Mouse (Mus musculus) heart, embryonic 16.5 days (tissue): ENCODE results near the gene Cacna1a. TPM values are rescaled to one million over a fixed set of nuclear protein-coding genes. Genes with fewer than 3 reads are reported as not detected.

ENCODE experiments used
- ATAC-seq: fragments of 200-750 bp; cut with Nextera tagmentation; replicated peaks from 2 replicates; pipeline ENCODE4 v1.8.0; 2017; ENCODE audit warnings: moderate number of reproducible peaks; ENCODE audit not compliant: insufficient read depth, low FRiP score; ENCODE audit errors: extremely low read depth
- H3K27ac ChIP-seq: fragments of 300-500 bp; sonication (generic); 2 replicates; pipeline ENCODE4 v1.5.1; 2014; ENCODE audit warnings: mild to moderate bottlenecking, low read length, control low read depth, moderate library complexity
- H3K27me3 ChIP-seq: fragments of 300-500 bp; sonication (generic); 2 replicates; pipeline ENCODE4 v1.6.1; 2014; ENCODE audit warnings: low read length, mixed read lengths; ENCODE audit not compliant: control insufficient read depth, insufficient read depth
- H3K36me3 ChIP-seq: fragments of 300-500 bp; sonication (generic); 2 replicates; pipeline ENCODE4 v1.6.1; 2014; ENCODE audit not compliant: control insufficient read depth, insufficient read depth
- H3K4me1 ChIP-seq: fragments of 300-500 bp; sonication (generic); 2 replicates; pipeline ENCODE4 v1.6.1; 2014; ENCODE audit warnings: low read length, mixed read lengths; ENCODE audit not compliant: control insufficient read depth, insufficient read depth
- H3K4me2 ChIP-seq: fragments of 300-500 bp; sonication (generic); 2 replicates; pipeline ENCODE4 v1.6.1; 2014; ENCODE audit warnings: low read depth, mild to moderate bottlenecking, control low read depth, low read length
- H3K4me3 ChIP-seq: fragments of 300-500 bp; sonication (generic); 2 replicates; pipeline ENCODE4 v1.5.1; 2014; ENCODE audit warnings: mild to moderate bottlenecking, control low read depth, low read length
- H3K9ac ChIP-seq: fragments of 300-500 bp; sonication (generic); 2 replicates; pipeline ENCODE4 v1.6.1; 2014; ENCODE audit warnings: low read length, control low read depth
- H3K9me3 ChIP-seq: fragments of 300-500 bp; sonication (generic); replicated peaks from 2 replicates; pipeline ENCODE4 v1.6.1; 2016; ENCODE audit warnings: low read length; ENCODE audit not compliant: control insufficient read depth
- WGBS: fragments of 180-500 bp; shearing (Covaris S2); extraction: QIAGEN DNeasy Blood & Tissue Kit; methylation state at CpG from one replicate; pipeline ENCODE4 v1.1.7; 2014; 5-methylcytosine and 5-hydroxymethylcytosine counted together
- polyA plus RNA-seq: library from polyadenylated mRNA; unstranded; fragments of >200 nt; fragmentation: Nextera tagmentation; extraction: Ambion mirVana; gene quantifications from 2 replicates; pipeline ENCODE4 v1.2.1, GENCODE M21; 2015

Cacna1a gene
- polyA plus RNA-seq, 1 experiment from 2014 or later: 6.9 TPM

- Histone ChIP-seq H3K4me2 (no peak overlapping the region), H3K27me3 (peaks cover 28% of the 10 kb centered on the region), H3K27ac (no peak overlapping the region), H3K9me3 (no peaks in the 10 kb centered on the region), H3K36me3 (no peaks in the 10 kb centered on the region), H3K4me1 (peaks cover 5% of the 10 kb centered on the region; the same call in 1 of the 2 replicates), H3K9ac (no peak overlapping the region), H3K4me3 (no peak overlapping the region)
- WGBS: 81% methylated on average over 8 of the region's 8 CpGs
- ATAC-seq: no peak
These were observed 164.9 kb downstream of the Cacna1a start for GRCm38 (mm10) chr8:84553106-84553505.

- Histone ChIP-seq H3K27ac (no peak overlapping the region), H3K9me3 (no peaks in the 10 kb centered on the region), H3K27me3 (peaks cover 34% of the 10 kb centered on the region), H3K4me2 (no peak overlapping the region), H3K9ac (no peak overlapping the region), H3K36me3 (no peaks in the 10 kb centered on the region), H3K4me3 (no peak overlapping the region), H3K4me1 (peaks cover 5% of the 10 kb centered on the region; the same call in 1 of the 2 replicates)
- no peak for ATAC-seq
- WGBS: 80% methylated on average over 4 of the region's 4 CpGs
These were observed 165.4 kb downstream of the Cacna1a start for GRCm38 (mm10) chr8:84553617-84554016.

GRCm38 (mm10) chr8:84554301-84555027 lies 166.2 kb downstream of the Cacna1a start:
- no peak overlapping the region for H3K9ac ChIP-seq
- H3K36me3 ChIP-seq: no peaks in the 10 kb centered on the region
- peak; percentile 47 for ATAC-seq
- H3K27me3 ChIP-seq: peaks cover 42% of the 10 kb centered on the region
- 28% methylated on average over 14 of the region's 14 CpGs for WGBS
- no peaks in the 10 kb centered on the region for H3K9me3 ChIP-seq
- H3K4me3 ChIP-seq: no peak overlapping the region
- H3K4me2 ChIP-seq: peak overlapping the region; percentile 27
- no peak overlapping the region for H3K27ac ChIP-seq
- H3K4me1 ChIP-seq: peaks cover 9% of the 10 kb centered on the region; the same call in 1 of the 2 replicates

GRCm38 (mm10) chr8:84555269-84555668 lies 167.0 kb downstream of the Cacna1a start:
- Histone ChIP-seq H3K27ac (no peak overlapping the region), H3K36me3 (no peaks in the 10 kb centered on the region), H3K27me3 (peaks cover 50% of the 10 kb centered on the region), H3K4me1 (peaks cover 9% of the 10 kb centered on the region; the same call in 1 of the 2 replicates), H3K4me2 (no peak overlapping the region), H3K9ac (no peak overlapping the region), H3K9me3 (no peaks in the 10 kb centered on the region), H3K4me3 (no peak overlapping the region)
- ATAC-seq: no peak
- WGBS: 71% methylated on average over 7 of the region's 7 CpGs

GRCm38 (mm10) chr8:84557936-84558335 lies 169.7 kb downstream of the Cacna1a start:
- H3K36me3 ChIP-seq: no peaks in the 10 kb centered on the region
- H3K9ac ChIP-seq: no peak overlapping the region
- ATAC-seq: no peak
- H3K27me3 ChIP-seq: peaks cover 60% of the 10 kb centered on the region
- no peak overlapping the region for H3K4me3 ChIP-seq
- no peak overlapping the region for H3K27ac ChIP-seq
- H3K4me2 ChIP-seq: no peak overlapping the region
- H3K4me1 ChIP-seq: peaks cover 9% of the 10 kb centered on the region; the same call in 1 of the 2 replicates
- no peaks in the 10 kb centered on the region for H3K9me3 ChIP-seq
- 68% methylated on average over 4 of the region's 4 CpGs for WGBS

GRCm38 (mm10) chr8:84559121-84559604 lies 170.9 kb downstream of the Cacna1a start:
- Histone ChIP-seq H3K9me3 (no peaks in the 10 kb centered on the region), H3K9ac (peak overlapping the region; percentile 50), H3K27me3 (peaks cover 60% of the 10 kb centered on the region), H3K4me2 (peak overlapping the region; percentile 71), H3K4me3 (peak overlapping the region; percentile 49), H3K27ac (no peak overlapping the region), H3K36me3 (no peaks in the 10 kb centered on the region), H3K4me1 (peaks cover 9% of the 10 kb centered on the region; the same call in 1 of the 2 replicates)
- WGBS: under 1% methylated on average over 50 of the region's 84 CpGs
- ATAC-seq: peak; percentile 60; the same call in 1 of the 2 replicates

GRCm38 (mm10) chr8:84561698-84562097 lies 173.5 kb downstream of the Cacna1a start:
- Histone ChIP-seq H3K27me3 (peaks cover 49% of the 10 kb centered on the region), H3K4me3 (no peak overlapping the region), H3K36me3 (no peaks in the 10 kb centered on the region), H3K27ac (no peak overlapping the region), H3K4me2 (no peak overlapping the region), H3K4me1 (peaks cover 4% of the 10 kb centered on the region; the same call in 1 of the 2 replicates), H3K9me3 (no peaks in the 10 kb centered on the region), H3K9ac (no peak overlapping the region)
- ATAC-seq: no peak
- 37% methylated on average over 4 of the region's 4 CpGs for WGBS

GRCm38 (mm10) chr8:84564042-84564441 lies 175.8 kb downstream of the Cacna1a start:
- Histone ChIP-seq H3K4me2 (no peak overlapping the region), H3K9ac (no peak overlapping the region), H3K27ac (no peak overlapping the region), H3K27me3 (peaks cover 26% of the 10 kb centered on the region), H3K4me3 (no peak overlapping the region), H3K9me3 (no peaks in the 10 kb centered on the region), H3K4me1 (peaks cover 3% of the 10 kb centered on the region; the same call in 1 of the 2 replicates), H3K36me3 (no peaks in the 10 kb centered on the region)
- WGBS: 69% methylated on average over 1 of the region's 1 CpGs
- no peak for ATAC-seq
